Mouse (Mus musculus): ENCODE data around the gene Pip4k2c.
"Not testable (repeated sequence)": the region's sequence is repeated elsewhere in the genome, so short reads cannot be mapped to it uniquely, and the experiment has no call there.

The Pip4k2c gene

DNA sequence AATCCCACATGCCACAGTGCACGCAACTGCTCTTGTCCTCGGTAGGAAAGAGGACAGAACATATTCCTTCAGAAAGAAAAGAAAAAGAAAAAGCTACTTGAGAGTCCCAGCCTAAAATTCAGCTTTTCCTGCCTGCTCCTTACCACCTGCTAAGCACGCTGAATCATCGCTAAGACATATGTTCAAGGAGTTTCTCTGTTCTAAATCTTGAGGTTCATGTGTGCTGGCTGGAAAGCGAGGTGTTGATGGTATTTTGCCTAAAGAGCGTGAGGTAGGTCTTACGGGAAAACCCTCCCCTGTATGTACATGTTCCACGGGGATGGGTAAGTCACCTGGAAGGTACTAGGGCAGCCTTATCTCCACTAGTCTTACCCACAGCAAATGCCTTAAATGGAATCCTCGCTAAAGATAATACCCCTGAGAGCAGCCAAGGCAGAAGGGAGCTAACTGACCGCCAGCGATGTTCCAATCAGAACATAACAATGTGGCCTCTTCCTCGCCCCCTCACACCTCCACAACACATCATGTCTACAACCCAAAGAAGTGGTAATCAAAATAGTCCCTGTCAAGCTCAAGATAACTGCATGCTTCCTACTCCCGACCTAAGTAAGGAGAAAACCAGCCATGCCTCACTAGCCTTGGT is 1.3 kb downstream of the Pip4k2c start:
- no peak for DNase-seq (ENCODE audit: inconsistent ontology term)

- DNase-seq (ENCODE audit: inconsistent ontology term), result no peak
Observed at GRCm38 (mm10) chr10:127208921-127209320, 2.5 kb downstream of the Pip4k2c start.

GRCm38 (mm10) chr10:127205373-127205772 is 6.0 kb downstream of the Pip4k2c start:
- DNase-seq (ENCODE audit: inconsistent ontology term), result no peak

DNA sequence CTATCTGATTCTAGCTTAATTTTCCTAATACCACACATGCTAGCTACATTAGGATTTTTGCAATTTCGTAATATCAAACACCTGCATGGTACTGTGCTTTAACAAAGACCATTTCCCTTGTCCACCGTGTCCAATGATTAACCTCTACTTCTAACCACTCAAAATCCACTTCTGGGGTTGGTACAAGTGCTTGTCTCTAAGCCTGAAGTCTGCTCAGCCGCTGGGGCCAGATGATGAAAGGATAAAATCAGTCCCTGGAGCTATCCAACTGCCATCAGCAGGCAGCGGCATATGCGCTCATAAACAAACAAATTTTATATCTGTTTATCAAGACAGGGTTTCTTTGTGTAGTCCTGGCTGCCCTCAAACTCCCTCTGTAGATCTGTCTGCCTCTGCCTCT is 6.8 kb downstream of the Pip4k2c start:
- DNase-seq (ENCODE audit: inconsistent ontology term), result no peak

DNA sequence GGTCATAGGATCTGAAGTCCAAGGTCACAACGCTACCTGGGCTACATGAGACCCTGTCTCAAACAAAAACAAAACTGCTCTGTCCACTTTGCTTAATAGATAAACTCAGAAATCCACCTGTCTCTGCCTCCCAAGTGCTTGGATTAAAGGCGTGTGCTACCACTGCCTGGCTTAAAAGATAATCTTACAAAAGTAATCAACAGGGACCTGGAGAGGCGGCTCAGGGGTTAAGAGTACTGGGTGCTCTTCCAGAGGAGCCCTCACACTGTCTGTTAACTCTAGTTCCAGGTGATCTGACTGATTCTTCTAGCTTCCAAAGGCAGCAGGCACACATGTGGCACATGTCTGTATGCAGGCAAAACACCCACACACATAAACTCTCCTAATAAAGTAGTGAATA is 8.3 kb downstream of the Pip4k2c start:
- DNase-seq (ENCODE audit: inconsistent ontology term), result no peak

DNA sequence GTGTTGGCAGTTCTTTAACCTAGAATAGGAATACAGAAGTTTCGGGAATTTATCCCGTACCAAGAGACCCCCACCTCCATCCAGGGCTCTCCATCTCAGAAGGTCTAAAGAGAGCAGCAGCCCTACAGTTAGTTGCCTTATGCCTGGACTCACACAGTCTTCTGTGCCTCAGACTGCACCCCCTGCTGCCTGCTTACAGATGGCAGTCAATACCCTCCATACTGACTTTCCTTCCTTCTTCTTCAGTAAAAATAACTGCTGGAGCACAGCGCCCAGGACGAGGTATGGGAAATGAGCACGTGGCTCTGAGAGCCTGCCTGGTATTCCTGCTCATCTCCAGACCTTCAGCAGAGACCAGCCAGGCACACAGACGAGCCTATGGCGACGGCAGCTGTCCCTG is 11.1 kb downstream of the Pip4k2c start:
- DNase-seq (ENCODE audit: inconsistent ontology term), result no peak

DNA sequence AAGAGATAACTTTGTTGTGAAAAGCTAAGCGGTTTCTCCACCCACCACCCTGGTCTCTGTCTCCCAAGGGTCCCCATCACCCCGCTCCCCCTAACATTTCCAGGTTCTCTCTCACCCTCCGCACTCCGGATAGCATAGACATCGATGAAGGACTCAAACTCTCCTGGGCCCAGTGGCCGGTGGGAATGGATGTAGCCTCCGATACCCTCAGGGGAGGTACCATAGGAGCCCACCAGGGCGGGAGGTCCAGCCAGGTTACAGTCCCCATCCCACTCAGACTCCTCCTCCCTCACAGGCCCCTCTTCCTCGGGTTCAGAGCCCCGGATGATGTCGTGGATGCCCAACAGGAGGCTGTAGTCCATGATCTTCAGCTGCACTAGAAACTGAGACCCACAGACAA is 11.9 kb downstream of the Pip4k2c start:
- no peak for DNase-seq (ENCODE audit: inconsistent ontology term)

DNA sequence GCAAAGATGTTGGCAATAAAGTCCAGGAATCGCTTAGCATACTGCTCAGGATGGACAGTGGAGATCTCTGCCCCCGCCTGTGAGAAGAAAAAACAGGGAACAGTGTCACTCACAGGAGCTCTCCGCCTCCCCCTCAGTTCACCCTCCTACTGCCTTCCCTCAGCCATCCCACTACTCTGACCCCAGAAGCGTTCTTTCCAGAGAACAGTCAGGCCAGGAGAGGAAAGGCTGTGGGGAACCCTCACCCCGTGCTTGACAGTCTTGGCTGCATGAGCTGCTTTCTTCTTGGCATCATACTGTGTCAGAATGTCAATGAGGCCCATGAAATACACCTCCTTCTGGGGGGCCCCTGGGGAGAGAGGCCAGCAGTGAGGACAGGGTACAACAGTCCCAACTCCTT is 12.3 kb downstream of the Pip4k2c start:
- DNase-seq (ENCODE audit: inconsistent ontology term), result no peak

DNA sequence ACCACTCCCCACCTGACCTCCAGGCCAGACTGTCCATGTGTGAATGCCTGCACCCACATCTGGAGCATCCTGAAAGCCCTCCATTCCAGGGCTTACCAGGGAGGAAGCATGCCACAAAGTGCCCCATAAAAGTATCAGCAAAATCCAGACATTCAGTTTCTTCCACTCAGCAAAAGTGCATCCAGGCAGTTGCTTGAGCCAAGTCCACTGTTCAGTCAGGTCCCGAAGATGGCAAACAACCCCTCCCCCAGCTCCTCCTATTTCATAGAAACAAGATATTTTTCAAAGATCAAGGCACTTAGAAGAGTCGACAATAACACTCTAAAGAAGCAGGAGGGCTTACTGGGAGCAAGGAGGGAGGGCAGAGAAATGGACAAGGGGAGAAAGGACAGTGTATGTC is 12.9 kb downstream of the Pip4k2c start:
- DNase-seq (ENCODE audit: inconsistent ontology term), result no peak

DNA sequence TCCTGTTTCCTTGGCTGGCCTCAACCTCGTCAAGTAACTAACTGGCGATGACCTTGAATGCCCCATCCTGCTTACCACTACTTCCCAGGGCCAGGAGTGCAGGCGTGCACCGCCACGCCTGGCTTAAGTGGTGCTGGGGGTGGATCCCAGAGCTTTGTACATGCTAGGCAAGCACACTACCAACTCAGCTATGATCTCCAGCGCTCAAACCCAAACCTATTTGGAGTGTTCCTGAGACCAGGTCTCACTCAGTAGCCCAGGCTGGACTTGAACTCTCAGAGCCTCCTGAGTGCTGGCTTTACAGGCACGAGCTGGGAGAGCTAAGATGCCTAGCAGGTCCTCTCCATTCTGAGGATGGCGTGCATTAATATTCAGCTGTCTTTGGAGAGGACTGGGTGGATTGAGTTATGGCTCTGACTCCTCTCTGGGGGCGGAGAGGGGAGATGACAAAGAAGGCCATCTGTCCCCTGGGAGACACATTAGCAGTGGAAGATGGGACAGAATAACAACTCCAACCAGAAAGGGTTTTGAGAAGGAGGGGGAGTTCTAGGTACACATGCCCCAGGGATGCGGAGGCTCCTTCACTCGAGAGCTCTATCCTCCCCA is 13.8 kb downstream of the Pip4k2c start:
- no peak for DNase-seq (ENCODE audit: inconsistent ontology term)

DNA sequence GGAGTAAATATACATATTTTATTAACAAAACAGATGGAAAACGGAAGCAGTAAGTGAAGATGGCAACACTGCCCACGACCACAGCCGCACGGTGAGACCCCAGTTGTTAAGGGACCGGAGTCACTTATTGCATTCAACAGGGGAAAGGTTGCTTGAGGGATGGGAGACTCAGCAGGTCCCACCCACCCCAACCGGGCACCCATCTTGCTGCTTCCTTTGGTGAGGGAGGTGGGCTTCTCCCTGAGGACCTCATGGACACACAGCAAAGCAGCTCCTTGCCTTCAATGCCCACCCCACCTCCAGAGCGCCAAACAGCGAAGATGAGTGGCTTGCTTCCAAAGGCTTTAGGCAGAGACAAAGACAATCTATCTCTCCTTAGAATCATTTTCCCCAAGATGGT is 14.3 kb downstream of the Pip4k2c start:
- DNase-seq (ENCODE audit: inconsistent ontology term), result no peak

GRCm38 (mm10) chr10:127196392-127196791 is 15.0 kb downstream of the Pip4k2c start:
- peak; percentile 86 for DNase-seq (ENCODE audit: inconsistent ontology term)

DNA sequence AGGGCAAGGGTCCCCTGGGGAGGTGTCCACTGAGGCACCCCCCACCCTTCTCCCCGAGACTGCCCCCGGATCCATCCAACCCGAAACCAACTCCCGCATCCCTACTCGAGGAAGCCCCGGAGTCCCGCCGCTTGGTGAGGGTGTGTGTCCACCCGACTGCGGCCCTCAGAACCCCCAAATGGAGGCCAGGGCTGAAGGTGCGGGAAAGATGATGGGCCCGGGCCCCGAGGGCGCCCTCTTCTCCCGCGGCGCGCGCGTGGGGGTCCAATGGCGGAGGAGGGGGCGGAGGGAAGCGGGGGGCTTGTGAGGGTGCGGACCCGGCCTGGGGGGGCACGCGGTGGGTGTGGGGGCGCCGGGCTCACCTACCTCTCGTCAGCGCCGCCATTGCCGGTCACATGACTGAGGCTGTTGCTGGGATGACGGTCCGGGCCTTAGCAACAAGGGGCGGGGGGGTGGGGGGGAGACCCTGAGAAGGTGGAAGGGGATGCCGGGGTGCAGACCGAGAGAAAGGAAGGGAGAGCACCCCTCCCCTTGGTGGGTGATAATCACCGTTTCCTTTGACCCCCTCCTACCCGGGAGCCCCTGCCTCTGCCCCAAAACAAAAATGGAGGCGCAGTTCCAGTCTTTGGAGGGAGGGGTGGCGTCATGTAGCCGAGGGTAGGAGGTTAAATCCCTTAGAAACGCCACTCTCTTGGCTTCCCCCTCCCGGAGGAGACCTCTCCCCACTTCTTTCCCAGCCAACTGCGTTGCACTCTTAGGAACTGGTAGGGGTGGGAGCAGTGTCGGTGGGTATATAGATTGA is 15.9 kb downstream of the Pip4k2c start, which contains the start of gene Dtx3:
Dtx3 (minus strand) TSS at position 401 of the 802 bp plus-strand sequence.
- DNase-seq (ENCODE audit: inconsistent ontology term), result peak; percentile 50

GRCm38 (mm10) chr10:127194428-127195327 is 16.7 kb downstream of the Pip4k2c start:
- peak; percentile 82 for DNase-seq (ENCODE audit: inconsistent ontology term)

- DNase-seq (ENCODE audit: inconsistent ontology term), result no peak
Observed at GRCm38 (mm10) chr10:127193011-127193410, 18.4 kb downstream of the Pip4k2c start.

DNA sequence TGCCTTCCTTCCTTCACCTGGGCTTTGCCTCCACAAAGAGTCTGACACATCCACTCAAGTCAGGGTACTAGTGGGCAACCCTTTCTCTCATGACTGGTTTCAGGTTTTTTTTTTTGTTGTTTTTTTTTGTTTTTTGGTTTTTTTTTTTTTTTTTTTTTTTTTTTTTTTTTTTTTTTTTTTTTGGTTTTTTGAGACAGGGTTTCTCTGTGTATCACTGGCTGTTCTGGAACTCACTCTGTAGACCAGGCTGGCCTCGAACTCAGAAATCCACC is 19.4 kb downstream of the Pip4k2c start:
- DNase-seq (ENCODE audit: inconsistent ontology term), result not testable (repeated sequence)

- DNase-seq (ENCODE audit: inconsistent ontology term), result no peak
Observed at GRCm38 (mm10) chr10:127191191-127192056, 20.0 kb downstream of the Pip4k2c start.

- DNase-seq (ENCODE audit: inconsistent ontology term), result no peak
Observed at GRCm38 (mm10) chr10:127190398-127191190, 20.8 kb downstream of the Pip4k2c start.

GRCm38 (mm10) chr10:127189651-127190381 is 21.6 kb downstream of the Pip4k2c start, which contains the start of gene Arhgef25:
TSS of gene Arhgef25 (minus strand) at chr10:127190083.
- peak; percentile 61 for DNase-seq (ENCODE audit: inconsistent ontology term)

Data from Muller cell, postnatal 12 days (primary cell).